Mouse (Mus musculus): ENCODE measurements around the gene Ipmk.
A peak's percentile ranks its signal among the peaks of the same experiment; 100 is the strongest.

Ipmk gene

DNA sequence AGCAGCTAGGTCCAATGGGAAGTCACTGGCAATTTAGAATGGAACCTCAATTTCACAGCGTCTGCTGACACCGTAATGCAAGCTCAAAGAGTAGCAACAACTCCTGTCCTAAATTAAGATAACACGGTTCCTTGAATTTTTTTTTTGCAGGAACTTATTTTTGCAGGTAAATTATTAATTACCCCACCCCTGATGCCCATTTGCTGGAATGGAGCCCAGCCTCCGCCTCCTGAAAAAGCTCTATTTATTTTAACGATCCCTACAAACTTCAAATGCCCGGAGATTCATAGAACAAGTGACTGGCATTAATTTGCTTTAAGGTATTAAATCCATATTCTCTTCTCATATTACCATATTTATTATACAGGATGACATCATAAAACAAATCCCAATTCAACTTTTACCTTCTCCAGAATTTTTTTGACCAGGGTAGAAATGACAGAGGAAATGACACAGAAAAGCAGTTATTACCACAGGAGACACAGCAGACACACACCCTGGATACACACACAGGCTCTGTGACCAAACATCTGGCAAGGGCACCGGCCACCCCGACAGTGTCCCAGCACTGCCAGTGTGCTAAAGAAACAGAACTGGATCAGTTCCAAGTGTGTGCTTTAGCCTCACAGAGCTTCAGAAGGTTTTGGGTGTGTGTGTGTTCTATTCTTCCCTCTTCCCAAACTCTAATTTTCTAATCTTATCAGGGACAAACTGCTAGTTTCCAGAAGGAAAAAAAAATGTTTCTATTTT is 9.2 kb upstream of the Ipmk start:
- ATAC-seq (ENCODE audit: insufficient number of reproducible peaks, low FRiP score, low TSS enrichment): no peak

DNA sequence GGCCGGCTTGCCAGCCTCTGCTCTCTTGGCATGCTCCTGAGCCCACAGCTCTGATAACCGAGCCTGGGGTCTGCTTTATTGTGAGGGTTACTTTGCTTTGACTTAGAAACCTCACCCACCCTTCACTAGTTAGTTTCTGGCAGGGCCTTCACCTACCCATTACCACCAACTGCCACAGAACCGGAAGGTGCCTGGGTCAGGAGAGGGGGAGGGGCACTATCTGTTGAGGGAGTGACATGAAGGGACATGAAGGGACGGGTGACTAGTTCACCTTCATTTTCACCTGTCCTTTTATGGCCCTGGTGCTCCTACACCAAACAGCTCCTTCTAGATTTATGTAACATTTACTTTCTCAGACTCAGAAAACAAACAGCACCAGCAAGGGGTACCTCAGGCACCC is 8.1 kb upstream of the Ipmk start:
- no peak for ATAC-seq (ENCODE audit: insufficient number of reproducible peaks, low FRiP score, low TSS enrichment)

DNA sequence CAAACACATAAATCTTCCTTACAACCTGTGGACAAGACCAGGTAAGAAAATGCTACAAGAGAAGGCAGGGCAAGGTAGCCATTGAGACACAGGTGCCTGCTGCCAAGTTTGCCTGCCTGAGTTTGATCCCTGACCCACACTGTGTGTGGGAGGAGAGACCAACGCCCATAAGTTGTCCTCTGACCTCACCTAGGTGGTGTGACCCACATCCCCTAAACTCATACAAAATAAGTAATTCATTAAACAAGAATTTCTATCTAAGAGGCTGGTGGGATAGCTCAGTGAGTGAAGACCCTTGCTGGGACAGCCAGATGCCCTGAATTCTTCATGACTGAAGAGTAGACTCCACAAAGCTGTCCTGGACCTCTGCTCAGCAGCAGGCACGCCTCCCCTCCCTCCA is 7.4 kb upstream of the Ipmk start:
- no peak for ATAC-seq (ENCODE audit: insufficient number of reproducible peaks, low FRiP score, low TSS enrichment)

DNA sequence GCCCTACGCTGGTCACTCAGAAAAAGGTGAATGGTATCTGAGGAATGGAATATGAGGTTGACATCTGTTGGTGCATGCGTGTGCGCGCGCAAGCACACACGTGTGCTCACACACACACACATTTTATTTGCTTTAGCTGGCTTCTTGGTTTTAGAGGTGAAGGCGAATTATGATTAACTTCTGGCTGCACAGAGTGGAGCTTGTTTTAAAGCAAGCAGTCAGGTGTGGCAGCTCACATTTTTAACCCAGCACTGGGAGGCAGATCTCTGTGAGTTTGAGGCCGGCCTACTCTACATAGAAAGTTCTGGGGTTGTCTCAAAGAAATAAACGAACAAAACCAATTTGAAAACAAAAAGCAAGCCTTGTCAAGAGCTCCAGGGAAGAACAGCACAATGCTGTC is 6.3 kb upstream of the Ipmk start:
- no peak for ATAC-seq (ENCODE audit: insufficient number of reproducible peaks, low FRiP score, low TSS enrichment)

DNA sequence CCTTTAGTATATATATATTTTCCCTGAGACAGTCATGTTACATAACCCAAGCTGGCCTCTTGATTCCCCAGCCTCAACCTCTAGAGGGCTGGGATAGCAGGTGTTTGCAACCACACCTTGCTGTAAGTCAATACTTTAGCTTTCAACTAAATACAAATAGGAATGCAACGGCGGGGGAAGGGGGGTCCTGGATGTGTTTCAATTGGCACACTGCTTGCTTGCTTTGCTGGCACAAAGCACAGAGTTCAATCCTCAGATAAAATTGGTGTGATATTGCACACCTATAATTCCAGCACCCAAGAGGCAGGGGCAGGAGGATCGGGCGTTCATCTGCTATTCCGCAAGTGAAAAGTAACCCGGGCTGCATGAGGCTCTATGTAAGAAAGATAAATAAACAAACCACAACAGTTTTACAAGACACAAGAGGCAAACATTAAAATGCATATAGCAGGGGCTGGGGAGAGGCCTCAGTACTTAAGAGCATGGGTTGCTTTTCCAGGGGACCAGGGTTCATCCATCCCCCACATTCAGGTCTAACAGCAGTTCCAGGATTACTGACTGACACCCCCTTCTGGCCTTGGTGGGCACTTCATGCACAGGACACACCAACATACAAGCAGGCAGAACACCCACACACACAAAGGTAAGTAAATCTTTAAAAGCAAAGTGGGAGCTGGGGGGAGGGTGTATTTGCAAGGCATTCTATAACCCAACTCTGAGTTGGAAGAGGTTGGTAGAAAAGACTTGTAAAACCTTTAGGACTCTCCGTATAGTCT is 5.3 kb upstream of the Ipmk start:
- no peak for ATAC-seq (ENCODE audit: insufficient number of reproducible peaks, low FRiP score, low TSS enrichment)

DNA sequence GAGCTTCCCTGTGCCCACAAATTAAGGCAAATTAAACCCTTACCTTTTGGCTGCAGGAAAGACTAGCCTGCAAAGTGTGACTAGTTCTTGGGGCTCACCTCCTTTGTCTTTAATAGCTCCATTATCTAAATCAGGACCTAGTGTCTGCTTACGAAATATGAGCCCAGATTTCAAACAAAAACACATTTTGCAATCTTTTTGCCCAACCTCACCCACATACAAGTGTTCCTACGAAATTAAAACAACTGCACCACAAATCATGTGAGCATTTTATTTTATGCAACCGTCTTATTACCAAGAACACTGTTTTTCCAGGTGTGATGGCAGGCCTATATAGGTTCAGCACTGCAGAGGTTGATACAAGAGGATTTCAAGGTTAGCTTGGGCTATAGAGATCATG is 4.4 kb upstream of the Ipmk start:
- ATAC-seq (ENCODE audit: insufficient number of reproducible peaks, low FRiP score, low TSS enrichment): no peak

DNA sequence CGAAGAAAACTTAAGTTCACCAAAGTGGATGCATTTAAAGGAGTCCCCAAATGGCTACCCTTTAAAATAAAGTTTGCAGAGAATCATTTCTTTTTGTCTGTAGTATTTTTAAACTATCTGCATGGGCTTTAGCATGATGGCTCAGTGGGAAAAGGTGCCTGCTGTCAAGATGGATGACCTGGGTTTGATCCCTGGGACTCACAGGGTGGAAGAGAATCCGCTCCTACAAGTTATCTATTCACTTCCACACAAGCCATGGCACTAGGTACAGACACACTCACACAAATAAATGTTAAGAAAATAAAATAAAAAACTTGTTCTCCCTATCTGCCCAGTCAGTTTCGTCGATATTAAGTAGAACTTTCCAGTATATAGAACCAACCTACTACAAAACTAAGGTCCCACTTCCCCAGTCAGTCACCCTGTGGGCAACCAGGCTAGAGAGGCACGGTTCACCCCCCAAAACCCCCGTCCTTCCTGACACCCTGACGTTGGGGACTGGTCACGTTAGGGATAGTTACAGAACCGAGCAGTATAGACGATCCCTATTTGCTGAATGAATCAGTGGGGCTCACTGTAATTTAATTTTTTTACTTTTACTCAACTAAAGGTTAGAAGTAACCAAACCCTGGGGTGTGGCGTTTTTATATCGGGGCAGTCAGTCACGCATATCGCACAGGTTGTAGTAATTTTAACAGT is 3.8 kb upstream of the Ipmk start:
- no peak for ATAC-seq (ENCODE audit: insufficient number of reproducible peaks, low FRiP score, low TSS enrichment)

DNA sequence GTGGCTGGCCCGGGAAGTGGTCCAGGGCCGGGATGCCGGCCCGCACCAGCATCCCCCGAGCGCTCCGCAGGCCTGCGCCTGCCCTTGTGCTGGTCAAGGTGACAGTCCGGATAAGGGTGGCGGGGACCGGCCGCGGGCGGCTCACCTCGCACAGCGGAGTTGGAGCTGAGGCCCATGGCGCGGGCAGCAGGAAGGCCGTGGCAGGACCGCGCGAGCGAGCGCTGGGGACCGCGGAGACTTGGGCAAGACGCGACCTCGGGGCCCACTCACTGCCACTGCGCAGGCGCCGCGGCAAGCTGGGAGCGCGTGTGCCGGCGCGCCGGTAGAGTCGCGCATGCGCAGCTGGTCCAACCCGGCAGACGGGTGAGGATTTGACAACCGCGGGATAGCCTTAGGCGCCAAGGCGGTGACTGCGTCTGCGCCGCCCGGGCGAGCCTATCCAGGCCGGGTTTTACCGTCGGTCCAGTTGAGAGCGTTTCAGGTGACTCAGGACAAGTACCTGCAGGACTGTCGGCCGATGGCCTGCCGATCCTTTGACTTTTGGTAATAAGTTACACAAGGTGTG is 2.9 kb upstream of the Ipmk start, which contains the start of gene Cisd1:
TSS of gene Cisd1 (minus strand) at position 376 of the 565 bp plus-strand sequence.
- ATAC-seq (ENCODE audit: insufficient number of reproducible peaks, low FRiP score, low TSS enrichment): peak; percentile 74

DNA sequence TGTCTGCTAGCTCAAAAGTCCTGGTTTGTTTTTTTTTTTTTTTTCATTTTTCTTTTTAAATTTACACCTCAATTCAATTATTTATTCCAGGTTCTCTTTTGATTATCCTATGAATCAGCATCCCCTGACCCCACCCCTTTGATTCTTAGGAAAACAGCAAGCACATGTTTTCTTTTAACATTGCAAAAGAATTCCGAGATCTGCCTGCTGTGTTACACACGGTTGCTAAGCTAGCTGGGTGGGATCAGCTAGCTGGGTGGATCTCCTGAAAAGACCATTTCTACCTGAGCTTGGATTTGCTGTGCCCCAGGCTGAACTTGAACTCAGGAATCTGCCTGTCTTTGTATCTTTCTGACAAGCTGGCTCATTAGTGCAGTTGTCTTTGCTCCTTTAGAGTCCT is 1.5 kb upstream of the Ipmk start:
- no peak for ATAC-seq (ENCODE audit: insufficient number of reproducible peaks, low FRiP score, low TSS enrichment)

DNA sequence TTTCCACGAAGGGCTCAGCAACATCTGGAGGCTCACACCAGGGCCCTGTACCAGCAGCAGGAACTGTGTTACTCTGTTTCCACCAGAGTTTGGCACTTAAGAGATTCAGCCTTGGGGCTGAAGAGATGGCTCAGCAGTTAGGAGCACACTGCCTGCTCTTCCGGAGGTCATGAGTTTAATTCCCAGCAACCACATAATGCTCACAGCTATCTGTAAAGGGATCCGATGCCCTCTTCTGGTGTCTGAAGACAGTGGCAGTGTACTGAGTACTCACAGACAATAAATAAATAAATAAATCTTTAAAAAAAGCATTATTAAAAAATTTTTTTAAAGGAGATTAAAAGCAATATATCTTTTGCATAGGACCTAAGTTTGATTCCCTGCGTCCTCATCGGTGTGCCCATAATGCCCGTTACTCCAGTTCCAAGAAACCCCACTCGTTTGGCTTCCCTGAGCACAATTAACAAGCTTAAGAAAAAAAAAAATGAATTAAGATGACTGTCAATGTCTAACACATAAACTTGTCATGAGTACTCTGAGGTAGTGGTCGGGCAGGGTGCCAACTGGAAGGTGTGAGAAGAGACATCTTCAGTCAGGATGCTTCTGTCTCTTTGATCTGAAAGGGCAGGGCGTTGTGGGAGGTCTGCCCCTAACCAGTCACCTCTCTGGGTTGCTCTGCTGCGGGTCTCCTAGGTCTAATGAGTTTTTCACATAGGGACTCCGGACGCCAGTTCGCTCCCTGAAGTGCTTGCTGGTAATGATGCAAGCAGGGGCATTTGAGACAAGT is 648 bp upstream of the Ipmk start:
- ATAC-seq (ENCODE audit: insufficient number of reproducible peaks, low FRiP score, low TSS enrichment): no peak

DNA sequence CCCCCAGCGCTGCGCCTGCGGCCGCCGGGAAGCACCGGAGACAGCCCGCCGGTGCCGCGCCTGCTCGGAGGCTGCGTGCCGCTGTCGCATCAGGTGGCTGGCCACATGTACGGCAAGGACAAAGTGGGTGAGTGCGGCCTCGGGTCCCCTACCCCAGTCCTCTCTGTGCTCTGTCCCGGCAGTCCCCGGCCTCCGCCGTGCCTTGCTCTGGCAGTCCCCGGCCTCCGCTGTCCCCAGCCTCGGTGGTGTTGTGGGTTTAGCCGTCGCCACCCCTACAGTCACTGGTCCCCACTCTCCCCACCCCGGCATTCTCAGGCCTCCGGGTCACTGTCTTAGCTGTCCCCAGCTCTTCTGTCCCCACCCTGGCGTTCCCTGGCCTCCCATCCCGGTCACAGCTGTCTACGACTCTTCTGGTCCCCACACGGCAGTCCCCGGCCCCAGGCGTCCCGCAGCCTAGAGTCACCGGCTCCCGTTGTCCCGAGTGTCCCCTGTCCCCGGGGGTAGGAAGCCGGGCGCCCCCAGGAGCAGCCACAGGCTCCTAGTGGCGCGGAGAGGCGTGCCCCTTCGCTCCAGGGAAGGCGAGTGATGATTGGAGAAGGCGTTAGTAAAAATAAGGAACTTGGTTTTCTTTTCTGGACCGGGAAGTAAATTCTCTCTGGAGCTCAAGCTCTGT is 537 bp downstream of the Ipmk start:
- peak; percentile 2; the same call in 1 of the 2 replicates for ATAC-seq (ENCODE audit: insufficient number of reproducible peaks, low FRiP score, low TSS enrichment)

DNA sequence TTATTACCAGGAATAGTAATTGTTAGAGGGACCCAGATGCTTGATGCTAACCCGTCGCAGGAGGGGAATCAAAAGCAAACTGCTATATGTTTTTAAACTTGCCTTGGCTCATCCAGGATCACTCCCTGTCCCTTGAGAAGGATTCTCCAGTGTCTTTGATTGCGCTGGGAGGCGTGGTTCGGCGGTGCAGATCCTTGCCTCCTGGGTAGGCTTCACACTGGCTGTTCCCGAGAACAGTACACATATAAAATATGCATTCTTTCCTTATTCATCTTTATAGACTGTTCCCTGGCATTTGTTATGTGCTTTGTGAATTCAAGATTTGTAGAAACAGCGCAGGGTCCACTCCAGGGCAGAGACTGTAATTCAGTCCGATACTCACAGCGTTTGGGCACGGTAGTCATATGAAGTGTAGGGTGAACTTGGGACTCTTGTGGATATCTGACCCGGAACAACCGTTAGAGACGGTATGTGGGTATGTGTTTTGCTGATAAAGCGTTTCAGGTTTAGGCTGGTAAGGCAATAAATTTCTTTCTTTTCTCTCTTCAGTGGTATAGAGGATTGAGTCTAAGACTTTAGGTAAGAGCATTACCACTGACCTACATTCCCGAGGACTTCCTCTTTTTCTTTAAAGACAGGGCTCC is 1.2 kb downstream of the Ipmk start:
- ATAC-seq (ENCODE audit: insufficient number of reproducible peaks, low FRiP score, low TSS enrichment): no peak

DNA sequence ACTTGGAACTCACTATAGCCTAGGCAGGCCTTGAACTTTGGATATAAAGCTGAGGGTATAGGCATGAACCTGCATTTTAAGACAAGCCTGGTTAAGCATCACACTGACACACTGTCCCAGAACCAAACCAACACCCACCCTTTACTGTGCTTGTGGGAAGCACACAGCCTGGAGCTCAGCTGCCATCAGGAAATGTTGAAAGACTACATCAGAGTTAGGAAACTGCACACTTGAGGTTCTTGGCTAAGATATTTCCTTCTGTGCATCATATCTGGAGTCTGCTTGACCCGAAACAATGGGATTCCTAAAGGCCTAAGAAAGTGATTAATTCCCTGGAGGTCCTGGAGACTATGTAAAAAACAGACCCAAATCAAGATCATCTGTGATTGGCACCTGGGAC is 1.7 kb downstream of the Ipmk start:
- no peak for ATAC-seq (ENCODE audit: insufficient number of reproducible peaks, low FRiP score, low TSS enrichment)

DNA sequence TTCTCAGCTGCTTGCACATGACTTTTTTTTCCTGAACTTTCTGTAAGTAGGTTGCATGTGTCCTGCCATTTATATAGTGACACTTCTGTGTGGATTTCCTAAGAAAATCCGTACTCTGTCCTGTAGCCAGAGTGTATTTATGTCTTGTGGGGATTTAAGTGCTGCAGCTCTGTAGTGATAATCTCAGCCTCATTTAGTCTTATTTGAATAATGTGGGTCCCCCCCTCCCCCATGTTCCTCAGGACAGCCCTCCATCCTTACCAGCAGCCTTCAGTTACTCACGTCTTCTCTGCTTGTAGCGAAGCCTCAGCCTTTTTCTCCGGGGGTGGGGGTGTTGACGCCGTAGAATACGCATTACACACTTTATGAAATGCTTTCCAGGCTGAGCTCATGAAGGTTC is 3.7 kb downstream of the Ipmk start:
- ATAC-seq (ENCODE audit: insufficient number of reproducible peaks, low FRiP score, low TSS enrichment): no peak

DNA sequence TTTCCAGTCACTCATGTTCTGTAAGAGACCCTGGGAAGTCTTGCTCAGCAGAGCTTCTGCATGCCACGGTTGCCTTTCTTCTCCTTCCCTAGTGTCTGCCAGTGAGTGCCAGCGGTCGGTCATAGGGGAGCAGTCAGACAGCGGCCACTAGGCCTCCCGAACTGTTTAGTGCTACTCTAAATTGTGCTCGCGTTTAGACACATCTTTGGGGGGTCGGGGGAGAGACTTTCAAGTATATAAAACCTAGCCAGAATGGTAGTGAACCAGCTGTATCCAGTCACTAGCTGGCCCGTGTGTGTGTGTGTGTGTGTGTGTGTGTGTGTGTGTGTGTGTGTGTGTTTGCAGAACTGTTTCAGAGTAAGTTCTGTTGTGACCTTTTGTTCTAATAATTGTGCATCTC is 6.3 kb downstream of the Ipmk start:
- no peak for ATAC-seq (ENCODE audit: insufficient number of reproducible peaks, low FRiP score, low TSS enrichment)

DNA sequence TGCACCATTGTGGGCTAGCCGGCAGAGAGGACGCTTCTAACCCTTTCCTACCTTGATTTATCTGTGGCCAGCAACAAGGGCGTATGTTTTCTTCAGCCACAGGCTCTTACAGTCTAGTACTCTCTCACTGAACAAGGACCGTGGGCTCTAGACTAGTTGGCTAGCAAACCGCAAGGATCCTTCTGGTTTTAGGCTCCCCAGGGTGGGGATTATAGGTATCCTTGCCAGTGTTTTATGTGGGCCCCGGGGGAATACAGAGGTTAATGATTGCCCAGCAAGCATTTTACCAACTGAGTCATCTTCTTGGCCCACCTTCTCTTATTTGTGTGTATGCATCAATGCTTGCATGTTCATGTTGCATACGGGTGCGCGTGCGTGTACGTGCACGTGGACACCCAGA is 7.4 kb downstream of the Ipmk start:
- no peak for ATAC-seq (ENCODE audit: insufficient number of reproducible peaks, low FRiP score, low TSS enrichment)

DNA sequence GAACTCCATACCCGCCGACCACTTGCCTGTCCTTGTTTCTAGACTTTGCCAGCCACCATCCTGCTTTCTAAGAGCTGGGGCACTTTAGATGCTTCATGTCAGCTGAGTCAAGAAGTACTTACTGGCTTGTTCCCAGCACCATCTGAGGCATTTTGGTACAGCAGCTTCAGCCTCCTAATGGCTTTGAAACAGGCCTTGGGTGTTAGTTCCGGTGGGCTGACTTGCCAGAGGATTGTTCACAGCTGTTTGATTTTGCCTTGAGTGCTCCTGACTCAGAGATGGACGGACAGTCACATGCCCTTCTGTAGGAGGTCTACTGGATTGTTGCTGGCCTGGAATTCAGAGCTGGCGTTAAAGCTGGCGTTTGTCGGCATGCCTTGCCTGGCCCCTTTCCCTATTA is 13.5 kb downstream of the Ipmk start:
- no peak for ATAC-seq (ENCODE audit: insufficient number of reproducible peaks, low FRiP score, low TSS enrichment)

DNA sequence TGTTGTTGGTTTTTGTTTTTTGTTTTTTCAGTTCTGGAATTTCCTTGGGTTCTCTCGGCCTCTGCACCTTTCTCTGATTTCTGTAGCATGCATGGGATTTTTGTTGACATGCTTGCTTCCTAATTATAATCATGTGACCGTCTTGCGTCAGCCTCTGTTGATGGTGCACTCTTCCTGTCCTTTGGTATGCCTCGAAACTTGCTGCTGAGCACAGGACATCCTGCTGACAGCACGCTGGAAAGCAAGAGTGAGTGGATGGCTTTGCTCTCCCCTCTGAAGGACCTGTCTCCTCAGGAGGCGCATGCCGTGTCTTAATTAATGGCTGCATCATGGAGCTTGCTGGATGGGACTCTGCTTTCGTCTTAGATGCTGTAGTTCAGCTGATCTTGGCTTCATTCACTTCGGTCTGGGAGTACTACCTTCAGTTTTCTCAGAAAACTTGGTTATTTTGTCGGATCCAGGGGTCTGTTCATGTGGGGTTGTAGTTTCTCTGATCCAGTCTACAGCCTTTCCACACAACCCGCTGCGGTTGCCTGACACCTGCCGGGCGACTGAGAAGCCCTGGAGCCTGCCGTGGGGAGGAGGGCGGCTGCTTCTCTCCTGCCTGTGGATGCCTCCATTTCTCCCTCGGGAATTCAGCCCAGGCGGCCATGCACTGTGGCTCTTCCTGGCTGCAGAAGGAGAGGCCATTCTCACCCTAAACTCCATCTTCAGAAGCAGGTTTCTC is 14.4 kb downstream of the Ipmk start:
- peak; percentile 64 for ATAC-seq (ENCODE audit: insufficient number of reproducible peaks, low FRiP score, low TSS enrichment)

DNA sequence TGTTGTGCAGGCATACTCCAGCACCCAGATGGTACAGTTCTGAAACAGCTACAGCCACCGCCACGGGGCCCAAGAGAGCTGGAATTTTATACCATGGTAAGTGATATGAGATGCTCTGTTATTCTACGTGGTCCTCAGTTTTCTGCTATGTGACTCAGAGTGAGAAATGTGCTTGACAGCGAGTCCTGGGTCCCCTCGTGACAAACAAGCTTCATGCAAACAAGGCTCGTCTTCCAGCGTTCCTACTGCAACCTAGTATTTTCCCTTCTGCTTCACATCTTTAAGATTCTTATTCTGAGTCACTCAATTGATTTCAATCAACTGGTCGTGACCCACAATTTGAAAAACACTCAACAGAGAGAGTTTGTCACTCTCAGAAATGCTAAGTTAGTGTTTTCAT is 15.9 kb downstream of the Ipmk start:
- no peak for ATAC-seq (ENCODE audit: insufficient number of reproducible peaks, low FRiP score, low TSS enrichment)
